Mouse (Mus musculus) midbrain, embryonic 15.5 days (tissue): ENCODE measurements around the gene Miox. TPM values are rescaled to one million over a fixed set of nuclear protein-coding genes. Genes with fewer than 3 reads are reported as not detected.

Experiments used
- ATAC-seq: fragments of 200-750 bp; cut with Nextera tagmentation; replicated peaks from 2 replicates; pipeline ENCODE4 v1.8.0; 2017; ENCODE audit warnings: moderate TSS enrichment
- H3K27ac ChIP-seq: fragments of 300-500 bp; sonication (generic); 2 replicates; pipeline ENCODE4 v1.5.1; 2015; ENCODE audit warnings: mild to moderate bottlenecking, inconsistent platforms
- H3K27me3 ChIP-seq: fragments of 300-500 bp; sonication (generic); replicated peaks from 2 replicates; pipeline ENCODE4 v1.6.1; 2015; ENCODE audit warnings: inconsistent platforms
- H3K36me3 ChIP-seq: fragments of 300-500 bp; sonication (generic); replicated peaks from 2 replicates; pipeline ENCODE4 v1.6.1; 2015; ENCODE audit warnings: inconsistent platforms
- H3K4me1 ChIP-seq: fragments of 300-500 bp; sonication (generic); 2 replicates; pipeline ENCODE4 v1.6.1; 2015; ENCODE audit warnings: inconsistent platforms
- H3K4me2 ChIP-seq: fragments of 300-500 bp; sonication (generic); 2 replicates; pipeline ENCODE4 v1.6.1; 2015; ENCODE audit warnings: inconsistent platforms, mild to moderate bottlenecking, moderate library complexity
- H3K4me3 ChIP-seq: fragments of 300-500 bp; sonication (generic); 2 replicates; pipeline ENCODE4 v1.5.1; 2015; ENCODE audit warnings: mild to moderate bottlenecking, inconsistent platforms
- H3K9ac ChIP-seq: fragments of 300-500 bp; sonication (generic); 2 replicates; pipeline ENCODE4 v1.6.1; 2015; ENCODE audit warnings: mild to moderate bottlenecking, inconsistent platforms
- H3K9me3 ChIP-seq: fragments of 300-500 bp; sonication (generic); 2 replicates; pipeline ENCODE4 v1.6.1; 2016; ENCODE audit warnings: inconsistent platforms
- WGBS: fragments of 180-500 bp; shearing (Covaris S2); methylation state at CpG from one replicate; pipeline ENCODE4 v1.1.7; 2015; ENCODE audit warnings: mixed read lengths; 5-methylcytosine and 5-hydroxymethylcytosine counted together
- polyA plus RNA-seq: library from polyadenylated mRNA; unstranded; fragments of >200 nt; fragmentation: Nextera tagmentation; extraction: Ambion mirVana; gene quantifications from 2 replicates; pipeline ENCODE4 v1.2.1, GENCODE M21; 2015

Miox gene
- polyA plus RNA-seq, result not detected in 2 replicates

GRCm38 (mm10) chr15:89334271-89334670, at the start of gene Miox:
Gene Miox (plus strand): TSS chr15:89334398.
- Histone ChIP-seq H3K4me3 (no peak within 1 kb of the TSS), H3K27me3 (no peaks in the 10 kb centered on the region), H3K27ac (no peak within 1 kb of the TSS), H3K4me1 (no peaks in the 10 kb centered on the region), H3K36me3 (no peaks in the 10 kb centered on the region), H3K9me3 (no peaks in the 10 kb centered on the region), H3K4me2 (no peak within 1 kb of the TSS), H3K9ac (no peak within 1 kb of the TSS)
- ATAC-seq, result no peak
- 91% methylated on average over 7 of the region's 7 CpGs for WGBS

GRCm38 (mm10) chr15:89285004-89285403, 49.2 kb upstream of the Miox start:
- Histone ChIP-seq H3K4me2 (no peak overlapping the region), H3K4me3 (no peak overlapping the region), H3K4me1 (no peaks in the 10 kb centered on the region), H3K27me3 (no peaks in the 10 kb centered on the region), H3K36me3 (peaks cover 74% of the 10 kb centered on the region), H3K9ac (no peak overlapping the region), H3K9me3 (no peaks in the 10 kb centered on the region), H3K27ac (no peak overlapping the region)
- no peak for ATAC-seq

- H3K9ac ChIP-seq, result no peak overlapping the region
- no peaks in the 10 kb centered on the region for H3K4me1 ChIP-seq
- peaks cover 70% of the 10 kb centered on the region for H3K36me3 ChIP-seq
- no peak overlapping the region for H3K4me3 ChIP-seq
- H3K4me2 ChIP-seq, result no peak overlapping the region
- no peak overlapping the region for H3K27ac ChIP-seq
- no peak for ATAC-seq
- WGBS, result 95% methylated on average over 5 of the region's 5 CpGs
- no peaks in the 10 kb centered on the region for H3K9me3 ChIP-seq
- H3K27me3 ChIP-seq, result no peaks in the 10 kb centered on the region
Observed at GRCm38 (mm10) chr15:89285478-89285877, 48.7 kb upstream of the Miox start.

GRCm38 (mm10) chr15:89286114-89286513, 48.1 kb upstream of the Miox start:
- H3K36me3 ChIP-seq, result peaks cover 70% of the 10 kb centered on the region
- no peak overlapping the region for H3K4me2 ChIP-seq
- no peaks in the 10 kb centered on the region for H3K4me1 ChIP-seq
- no peak overlapping the region for H3K4me3 ChIP-seq
- H3K9me3 ChIP-seq, result no peaks in the 10 kb centered on the region
- no peak overlapping the region for H3K9ac ChIP-seq
- H3K27me3 ChIP-seq, result no peaks in the 10 kb centered on the region
- 83% methylated on average over 7 of the region's 7 CpGs for WGBS
- H3K27ac ChIP-seq, result no peak overlapping the region
- ATAC-seq, result no peak

GRCm38 (mm10) chr15:89286582-89286981, 47.6 kb upstream of the Miox start:
- Histone ChIP-seq H3K4me2 (no peak overlapping the region), H3K4me1 (no peaks in the 10 kb centered on the region), H3K9ac (no peak overlapping the region), H3K4me3 (no peak overlapping the region), H3K36me3 (peaks cover 67% of the 10 kb centered on the region), H3K9me3 (no peaks in the 10 kb centered on the region), H3K27ac (no peak overlapping the region), H3K27me3 (no peaks in the 10 kb centered on the region)
- no peak for ATAC-seq
- WGBS, result 83% methylated on average over 5 of the region's 5 CpGs

GRCm38 (mm10) chr15:89288227-89288767, 45.9 kb upstream of the Miox start:
- 88% methylated on average over 23 of the region's 23 CpGs for WGBS
- Histone ChIP-seq H3K36me3 (peaks cover 62% of the 10 kb centered on the region), H3K4me2 (no peak overlapping the region), H3K9ac (no peak overlapping the region), H3K27ac (no peak overlapping the region; the same call in 1 of the 2 replicates), H3K4me1 (no peaks in the 10 kb centered on the region), H3K9me3 (no peaks in the 10 kb centered on the region), H3K4me3 (no peak overlapping the region), H3K27me3 (no peaks in the 10 kb centered on the region)
- ATAC-seq, result no peak; the same call in 1 of the 2 replicates

GRCm38 (mm10) chr15:89289455-89289854, 44.7 kb upstream of the Miox start:
- Histone ChIP-seq H3K27me3 (no peaks in the 10 kb centered on the region), H3K4me3 (no peak overlapping the region), H3K36me3 (peaks cover 63% of the 10 kb centered on the region), H3K4me2 (no peak overlapping the region), H3K4me1 (no peaks in the 10 kb centered on the region), H3K9ac (no peak overlapping the region), H3K9me3 (no peaks in the 10 kb centered on the region), H3K27ac (no peak overlapping the region)
- no peak for ATAC-seq
- WGBS, result 96% methylated on average over 11 of the region's 11 CpGs

- no peak overlapping the region for H3K4me2 ChIP-seq
- no peaks in the 10 kb centered on the region for H3K27me3 ChIP-seq
- H3K27ac ChIP-seq, result no peak overlapping the region
- 92% methylated on average over 3 of the region's 3 CpGs for WGBS
- no peaks in the 10 kb centered on the region for H3K4me1 ChIP-seq
- H3K9ac ChIP-seq, result no peak overlapping the region
- no peak overlapping the region for H3K4me3 ChIP-seq
- no peaks in the 10 kb centered on the region for H3K9me3 ChIP-seq
- no peak for ATAC-seq
- peaks cover 77% of the 10 kb centered on the region for H3K36me3 ChIP-seq
Observed at GRCm38 (mm10) chr15:89291521-89291920, 42.7 kb upstream of the Miox start.

GRCm38 (mm10) chr15:89292795-89293194, 41.4 kb upstream of the Miox start:
- H3K36me3 ChIP-seq, result peaks cover 69% of the 10 kb centered on the region
- no peaks in the 10 kb centered on the region for H3K27me3 ChIP-seq
- no peaks in the 10 kb centered on the region for H3K9me3 ChIP-seq
- no peak for ATAC-seq
- H3K4me1 ChIP-seq, result no peaks in the 10 kb centered on the region
- no peak overlapping the region for H3K27ac ChIP-seq
- H3K9ac ChIP-seq, result no peak overlapping the region
- no peak overlapping the region for H3K4me2 ChIP-seq
- WGBS, result 89% methylated on average over 2 of the region's 2 CpGs
- no peak overlapping the region for H3K4me3 ChIP-seq

- no peak overlapping the region for H3K27ac ChIP-seq
- no peak overlapping the region for H3K4me2 ChIP-seq
- H3K36me3 ChIP-seq, result peaks cover 70% of the 10 kb centered on the region
- no peaks in the 10 kb centered on the region for H3K27me3 ChIP-seq
- no peak overlapping the region for H3K4me3 ChIP-seq
- no peaks in the 10 kb centered on the region for H3K4me1 ChIP-seq
- ATAC-seq, result no peak
- no peak overlapping the region for H3K9ac ChIP-seq
- no peaks in the 10 kb centered on the region for H3K9me3 ChIP-seq
- WGBS, result 96% methylated on average over 10 of the region's 10 CpGs
Observed at GRCm38 (mm10) chr15:89293778-89294177, 40.4 kb upstream of the Miox start.

- Histone ChIP-seq H3K36me3 (peaks cover 68% of the 10 kb centered on the region), H3K27me3 (no peaks in the 10 kb centered on the region), H3K9ac (no peak overlapping the region), H3K27ac (no peak overlapping the region), H3K4me3 (no peak overlapping the region), H3K9me3 (no peaks in the 10 kb centered on the region), H3K4me2 (no peak overlapping the region), H3K4me1 (no peaks in the 10 kb centered on the region)
- 92% methylated on average over 8 of the region's 8 CpGs for WGBS
- no peak for ATAC-seq
Observed at GRCm38 (mm10) chr15:89295580-89296165, 38.5 kb upstream of the Miox start.

- Histone ChIP-seq H3K36me3 (peaks cover 71% of the 10 kb centered on the region), H3K27ac (no peak overlapping the region), H3K4me3 (no peak overlapping the region), H3K9me3 (no peaks in the 10 kb centered on the region), H3K4me2 (no peak overlapping the region), H3K4me1 (no peaks in the 10 kb centered on the region), H3K9ac (no peak overlapping the region), H3K27me3 (no peaks in the 10 kb centered on the region)
- no peak for ATAC-seq
- 84% methylated on average over 1 of the region's 1 CpGs for WGBS
Observed at GRCm38 (mm10) chr15:89296465-89296864, 37.7 kb upstream of the Miox start.

- H3K4me3 ChIP-seq, result no peak overlapping the region
- no peak overlapping the region for H3K4me2 ChIP-seq
- H3K27me3 ChIP-seq, result no peaks in the 10 kb centered on the region
- WGBS, result 94% methylated on average over 2 of the region's 2 CpGs
- peaks cover 78% of the 10 kb centered on the region for H3K36me3 ChIP-seq
- ATAC-seq, result no peak
- H3K9ac ChIP-seq, result no peak overlapping the region
- H3K4me1 ChIP-seq, result no peaks in the 10 kb centered on the region
- no peak overlapping the region for H3K27ac ChIP-seq
- H3K9me3 ChIP-seq, result no peaks in the 10 kb centered on the region
Observed at GRCm38 (mm10) chr15:89297695-89298094, 36.5 kb upstream of the Miox start.
